ENCODE assay signal across 8 mouse cellular contexts in genomic region chr4:58205750-58206114, GRCm38 (mm10). TPM values are rescaled to one million over a fixed set of nuclear protein-coding genes. Genes with fewer than 3 reads are reported as not detected.
DNase-seq lines count a peak whose midpoint lies in the region; ATAC-seq lines count a peak whose summit lies in the region.

No protein-coding gene starts in this region.

- under 1% methylated on average over 31 of the region's 31 CpGs for WGBS in heart, embryonic 14.5 days
- 0% methylated on average over 31 of the region's 31 CpGs for WGBS in hindbrain, embryonic 11.5 days
- WGBS in midbrain, embryonic 11.5 days: under 1% methylated on average over 29 of the region's 31 CpGs

- peak overlapping the region in 1 of 2 experiments; percentile 4; a peak in 1 of 4 replicates for H3K27ac ChIP-seq in heart, embryonic 14.5 days (replicated peaks in 1 of 2; ENCODE audit: control insufficient read depth in 1 of 2, insufficient read depth in 1 of 2, low read depth in 2 of 2, low read length in 2 of 2)
- H3K27ac ChIP-seq in hindbrain, embryonic 11.5 days (ENCODE audit: low read depth, low read length): no peak overlapping the region
- no peak overlapping the region for H3K27ac ChIP-seq in midbrain, embryonic 11.5 days (ENCODE audit: low read depth, low read length)

- H3K36me3 ChIP-seq in heart, embryonic 14.5 days (ENCODE audit: control insufficient read depth, insufficient read depth, low read length): no peaks in the 10 kb centered on the region
- H3K36me3 ChIP-seq in hindbrain, embryonic 11.5 days (ENCODE audit: control insufficient read depth, insufficient read depth, low read length): no peaks in the 10 kb centered on the region
- no peaks in the 10 kb centered on the region for H3K36me3 ChIP-seq in midbrain, embryonic 11.5 days (ENCODE audit: control insufficient read depth, insufficient read depth, low read length)

- no peaks in the 10 kb centered on the region for H3K9me3 ChIP-seq in heart, embryonic 14.5 days (ENCODE audit: control insufficient read depth, low read length)
- no peaks in the 10 kb centered on the region for H3K9me3 ChIP-seq in hindbrain, embryonic 11.5 days (ENCODE audit: control insufficient read depth, low read length)
- no peaks in the 10 kb centered on the region for H3K9me3 ChIP-seq in midbrain, embryonic 11.5 days (ENCODE audit: control insufficient read depth, low read length)

- peak overlapping the region; percentile 94 for H3K4me2 ChIP-seq in heart, embryonic 14.5 days (ENCODE audit: low read length)
- H3K4me2 ChIP-seq in hindbrain, embryonic 11.5 days (replicated peaks; ENCODE audit: low read depth, low read length): peak overlapping the region; percentile 82
- H3K4me2 ChIP-seq in midbrain, embryonic 11.5 days: peak overlapping the region; percentile 86

- H3K27me3 ChIP-seq in heart, embryonic 14.5 days (ENCODE audit: control insufficient read depth, insufficient read depth, low read length): peaks cover 70% of the 10 kb centered on the region
- peaks cover 18% of the 10 kb centered on the region for H3K27me3 ChIP-seq in hindbrain, embryonic 11.5 days (ENCODE audit: control insufficient read depth, insufficient read depth, low read length)
- H3K27me3 ChIP-seq in midbrain, embryonic 11.5 days (ENCODE audit: control insufficient read depth, insufficient read depth, low read length): peaks cover 17% of the 10 kb centered on the region

- peak overlapping the region; percentile 68 for H3K9ac ChIP-seq in heart, embryonic 14.5 days (ENCODE audit: low read length)
- peak overlapping the region; percentile 40; the same call in 1 of the 2 replicates for H3K9ac ChIP-seq in hindbrain, embryonic 11.5 days (ENCODE audit: low read depth, low read length)
- H3K9ac ChIP-seq in midbrain, embryonic 11.5 days (ENCODE audit: low read length): peak overlapping the region; percentile 44

- no peak for DNase-seq in heart, adult 18-20 months
- DNase-seq in c-Kit-positive CD71-negative TER-119-negative erythroid progenitor cells, embryonic 14.5 days (ENCODE audit: low read depth): peak; percentile 14
- no peak for DNase-seq in hindbrain, embryonic 11.5 days (ENCODE audit: low spot score)
- no peak for DNase-seq in midbrain, embryonic 11.5 days (ENCODE audit: low spot score, missing footprints)
- DNase-seq in MN1 (ENCODE audit: low spot score): no peak
- no peak for DNase-seq in frontal cortex, postnatal 10 days (ENCODE audit: low spot score in 2 of 2)
- DNase-seq in urinary bladder, postnatal 25 days (ENCODE audit: low spot score): no peak

- no peak for ATAC-seq in heart, embryonic 14.5 days (ENCODE audit: insufficient number of reproducible peaks, insufficient read depth, low FRiP score, low read depth)
- ATAC-seq in hindbrain, embryonic 11.5 days (ENCODE audit: low FRiP score): peak; percentile 54
- no peak for ATAC-seq in midbrain, embryonic 11.5 days (ENCODE audit: low FRiP score)

- peaks cover 0 to 11% of the 10 kb centered on the region in 2 experiments; a peak in 3 of 4 replicates for H3K4me1 ChIP-seq in heart, embryonic 14.5 days (ENCODE audit: control insufficient read depth in 2 of 2, insufficient read depth in 2 of 2, low read length in 2 of 2)
- peaks cover 3% of the 10 kb centered on the region; the same call in 1 of the 2 replicates for H3K4me1 ChIP-seq in hindbrain, embryonic 11.5 days (replicated peaks; ENCODE audit: control insufficient read depth, insufficient read depth, low read length)
- peaks cover 4% of the 10 kb centered on the region for H3K4me1 ChIP-seq in midbrain, embryonic 11.5 days (ENCODE audit: control insufficient read depth, insufficient read depth, low read length)

- H3K4me3 ChIP-seq in heart, embryonic 14.5 days (ENCODE audit: control insufficient read depth in 1 of 2, insufficient read depth in 1 of 2, low read depth in 1 of 2, low read length in 2 of 2): peak overlapping the region; percentile 56 to 60
- peak overlapping the region; percentile 50 for H3K4me3 ChIP-seq in hindbrain, embryonic 11.5 days (ENCODE audit: low read depth, low read length)
- H3K4me3 ChIP-seq in midbrain, embryonic 11.5 days (ENCODE audit: low read depth, low read length): peak overlapping the region; percentile 42

RNA-seq across cellular contexts. Expression of gene Svep1, which starts 0.9 kb away (rescaled TPM):
- polyA plus RNA-seq in heart, embryonic 14.5 days (2014; fragmentation: Nextera tagmentation; extraction: Ambion mirVana): 2.4 and 2.8 TPM in 2 replicates
- total RNA-seq in heart, adult 18-20 months (2021): 1 to 10 TPM; 3.7 to 3.9 TPM
- 2.2 and 4.4 TPM in 2 replicates for polyA plus RNA-seq in hindbrain, embryonic 11.5 days (2014; fragmentation: Nextera tagmentation; extraction: Ambion mirVana)
- 1.7 and 2.2 TPM in 2 replicates for polyA plus RNA-seq in midbrain, embryonic 11.5 days (2014; fragmentation: Nextera tagmentation; extraction: Ambion mirVana)
